Mouse (Mus musculus) heart, adult 18-20 months (tissue): Measurements from ENCODE around the gene Tcp11l1. TPM values are rescaled to one million over a fixed set of nuclear protein-coding genes. Genes with fewer than 3 reads are reported as not detected.

Experiments
- DNase-seq, 2 experiments: peaks; one replicate each; pipeline ENCODE4 v3.0.0; 2021 to 2022; ENCODE audit warnings: mixed read lengths in 1 of 2
- long read RNA-seq, 2 experiments: library from polyadenylated mRNA; stranded (forward); transcript quantifications; one replicate each; pipeline ENCODE4 v2.0.0; 2021
- total RNA-seq, 2 experiments: library from RNA; stranded (reverse); gene quantifications; 2 replicates each; pipeline ENCODE4 v1.2.3; 2021

The Tcp11l1 gene
- 1 to 10 TPM; 6.8 to 7.2 TPM for total RNA-seq
- long read RNA-seq, experiment 1, transcript Tcp11l1-206 (3 exons, 630 nt) = major isoform, 7 of 7 reads
- long read RNA-seq, experiment 1, partial matches to known transcripts = 0 of 7 reads
- long read RNA-seq, experiment 1, other reads (novel, unspliced or antisense) = 0 of 7 reads
- long read RNA-seq, experiment 2, transcript Tcp11l1-206 (3 exons, 630 nt) = major isoform, 7 of 8 reads
- long read RNA-seq, experiment 2, partial matches to known transcripts = 0 of 8 reads
- long read RNA-seq, experiment 2, other reads (novel, unspliced or antisense) = 1 of 8 reads

- peak; percentile 62 to 82 for DNase-seq
Observed at GRCm38 (mm10) chr2:104711585-104712485, at the start of gene Tcp11l1. TSS of gene Tcp11l1 (minus strand) at chr2:104712169.

- no peak for DNase-seq
Observed at GRCm38 (mm10) chr2:104750611-104751010, 38.6 kb upstream of the Tcp11l1 start.

DNA sequence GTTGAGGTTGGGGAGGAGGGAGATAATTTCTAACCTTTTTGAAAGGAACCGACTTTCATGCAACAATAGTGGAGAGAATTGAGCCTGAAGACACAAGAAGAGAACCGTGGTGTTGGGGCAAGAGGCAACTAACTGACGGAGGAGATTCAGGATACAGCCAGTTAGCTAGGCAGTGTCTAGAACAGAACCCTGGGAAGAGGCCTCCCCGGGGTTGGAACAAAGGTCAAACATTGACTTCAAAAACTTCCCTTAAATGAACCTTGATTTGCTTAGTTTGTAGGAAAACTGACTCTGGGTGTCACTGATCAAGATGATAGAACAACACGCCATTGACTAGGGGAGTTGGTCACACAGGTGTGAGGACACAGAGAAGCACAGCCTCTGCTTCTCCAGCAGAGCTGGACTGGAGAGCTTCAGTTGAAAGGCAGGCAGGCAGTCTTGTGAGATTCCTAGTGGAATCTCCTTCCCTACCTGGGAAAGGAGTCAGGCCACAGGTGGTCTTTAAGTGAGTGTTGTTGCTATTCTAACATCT, 36.7 kb upstream of the Tcp11l1 start:
- no peak for DNase-seq

DNA sequence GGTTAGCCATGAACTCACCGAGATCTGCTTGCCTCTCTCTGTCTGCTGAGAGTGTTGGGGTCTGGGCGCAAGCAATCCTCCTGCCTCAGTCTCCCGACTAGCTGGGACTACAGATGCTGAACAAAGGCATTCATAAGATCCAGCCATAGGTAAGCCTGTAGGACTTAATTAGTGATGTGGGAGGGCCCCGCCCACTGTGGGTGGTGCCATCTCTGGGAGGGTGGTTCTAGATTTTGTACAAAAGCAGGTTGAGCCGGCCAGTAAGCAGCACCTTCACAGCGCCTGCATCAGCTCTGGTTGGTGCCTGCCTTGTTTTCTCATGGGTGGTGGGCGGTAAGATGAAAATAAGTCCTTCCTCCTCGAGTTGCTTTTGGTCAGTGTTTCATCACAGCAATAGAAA, 34.3 kb upstream of the Tcp11l1 start:
- DNase-seq = no peak

DNA sequence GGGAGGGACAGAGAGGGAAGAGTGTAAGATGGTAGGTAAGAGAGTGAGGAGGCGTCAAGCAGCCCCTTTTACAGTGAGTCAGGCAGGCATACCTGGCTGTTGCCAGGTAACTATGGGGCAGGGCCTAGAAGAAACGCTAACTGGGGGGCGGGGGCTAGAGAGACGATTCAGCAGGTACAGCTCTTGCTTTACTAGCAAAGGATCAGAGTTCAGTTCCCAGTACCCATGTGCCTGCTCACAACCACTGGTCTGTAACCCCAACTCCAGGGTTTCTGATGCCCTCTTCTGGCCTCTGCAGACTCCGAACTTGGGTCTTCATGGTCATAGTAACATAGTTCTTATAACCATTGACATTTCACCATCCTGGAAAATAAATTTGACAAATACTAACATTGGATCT, 32.0 kb upstream of the Tcp11l1 start:
- DNase-seq = no peak

GRCm38 (mm10) chr2:104743160-104743559, 31.2 kb upstream of the Tcp11l1 start:
- DNase-seq = peak; percentile 11 to 18

DNA sequence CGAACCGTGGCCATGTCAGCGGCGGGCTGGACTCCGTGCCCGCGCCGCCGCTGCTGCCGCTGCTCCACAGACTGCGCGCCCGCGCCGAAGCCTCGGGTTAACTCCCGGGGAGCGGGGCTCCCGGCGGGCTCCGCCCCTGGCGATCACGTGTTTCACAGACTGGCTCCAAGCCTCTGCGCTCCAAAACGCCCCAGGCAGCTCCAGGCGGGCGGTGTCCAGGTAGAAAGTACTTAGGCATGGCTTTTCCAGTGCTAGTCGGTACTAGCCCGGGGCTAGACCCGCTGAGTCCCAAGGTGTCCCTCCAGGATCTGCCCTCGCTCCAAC, 30.7 kb upstream of the Tcp11l1 start, which contains the start of gene Depdc7:
TSS of gene Depdc7 (minus strand) at position 138 of the 324 bp plus-strand sequence.
- DNase-seq = peak; percentile 92 to 95

DNA sequence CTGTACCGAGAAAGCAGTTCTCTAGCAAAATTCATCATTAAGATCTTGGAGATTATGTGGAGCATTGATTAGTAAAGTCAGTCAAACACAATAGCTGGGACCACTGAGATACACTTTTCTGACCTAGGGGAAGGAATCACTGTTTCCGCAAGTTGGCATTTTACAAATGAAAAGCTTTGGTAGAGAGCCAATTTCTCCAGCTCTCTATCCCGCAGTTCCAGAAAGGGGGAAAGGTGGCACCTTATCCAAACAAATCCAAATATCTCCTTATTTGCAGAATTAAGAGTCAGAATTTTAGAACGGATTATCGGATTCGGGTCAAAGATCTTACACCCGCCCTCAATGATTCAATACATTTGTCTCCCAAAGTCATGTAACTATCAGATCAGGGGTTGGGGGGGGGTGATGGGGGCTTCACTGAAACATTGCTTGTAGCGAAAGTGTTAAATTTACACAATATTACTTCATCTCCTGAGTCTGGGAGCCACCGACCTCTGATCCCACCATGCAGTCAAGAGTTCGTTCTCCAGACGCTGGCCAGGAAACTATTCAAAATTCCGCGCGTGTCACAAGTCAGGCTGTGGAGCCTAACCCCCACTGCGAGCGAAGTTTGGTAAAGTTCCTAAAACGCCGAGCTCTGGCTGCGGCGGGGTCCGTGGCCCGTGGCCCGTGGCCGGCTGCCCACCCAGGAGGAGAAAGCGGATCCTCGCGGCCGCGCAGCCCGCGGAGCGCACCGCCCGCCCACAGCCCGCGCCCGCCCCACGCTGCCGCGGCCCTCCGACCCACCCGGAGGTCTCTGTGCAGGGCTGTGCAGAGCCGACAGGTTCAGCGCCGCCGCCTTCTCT, 30.1 kb upstream of the Tcp11l1 start:
- no peak for DNase-seq

- DNase-seq = no peak
Observed at GRCm38 (mm10) chr2:104741015-104741758, 29.2 kb upstream of the Tcp11l1 start.

- DNase-seq = no peak
Observed at GRCm38 (mm10) chr2:104740248-104740949, 28.4 kb upstream of the Tcp11l1 start.

GRCm38 (mm10) chr2:104739691-104740090, 27.7 kb upstream of the Tcp11l1 start:
- DNase-seq = no peak

DNA sequence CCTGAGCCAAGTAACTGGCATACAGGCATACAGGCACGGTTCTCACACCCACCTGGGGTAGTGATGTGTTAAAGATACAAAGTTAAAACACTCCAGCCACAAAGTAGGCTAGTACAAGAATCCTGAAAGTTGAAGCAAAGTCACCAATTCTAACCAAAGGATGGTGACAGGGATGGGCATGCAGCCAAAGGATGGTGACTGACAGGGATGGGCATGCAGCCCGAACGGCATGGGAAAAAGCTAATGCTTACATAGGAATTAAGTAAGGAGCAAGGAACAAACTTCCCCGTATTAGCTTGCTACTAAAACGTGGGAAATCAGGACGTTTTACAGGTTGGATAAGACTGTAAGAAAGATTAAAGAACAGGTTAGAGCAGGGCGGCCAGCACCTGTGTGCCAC, 24.3 kb upstream of the Tcp11l1 start:
- DNase-seq = no peak

GRCm38 (mm10) chr2:104732562-104733256, 20.7 kb upstream of the Tcp11l1 start:
- DNase-seq = no peak

- peak in 1 of 2 experiments; percentile 52 for DNase-seq
Observed at GRCm38 (mm10) chr2:104732033-104732444, 20.1 kb upstream of the Tcp11l1 start.

- DNase-seq = no peak
Observed at GRCm38 (mm10) chr2:104727369-104727768, 15.4 kb upstream of the Tcp11l1 start.

DNA sequence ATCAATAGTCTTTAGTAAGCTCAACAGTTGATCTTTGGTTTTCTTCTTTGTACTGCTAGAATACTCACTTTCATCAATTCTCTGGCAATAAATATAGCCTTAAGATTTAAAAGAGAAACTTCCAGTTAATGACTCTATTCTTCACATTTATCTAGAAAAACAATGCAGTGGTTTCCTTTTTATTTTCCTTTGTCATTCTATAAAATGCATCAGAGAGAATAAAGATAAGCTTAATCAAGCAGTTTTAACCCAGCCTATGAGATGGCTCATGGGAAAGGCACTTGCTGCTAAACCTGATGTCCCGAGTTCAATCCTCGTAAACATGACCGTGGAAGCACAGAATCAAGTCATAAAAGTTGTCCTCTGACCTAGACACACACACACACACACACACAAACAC, 10.1 kb upstream of the Tcp11l1 start:
- DNase-seq = no peak

- DNase-seq = no peak
Observed at GRCm38 (mm10) chr2:104717827-104718226, 5.9 kb upstream of the Tcp11l1 start.

DNA sequence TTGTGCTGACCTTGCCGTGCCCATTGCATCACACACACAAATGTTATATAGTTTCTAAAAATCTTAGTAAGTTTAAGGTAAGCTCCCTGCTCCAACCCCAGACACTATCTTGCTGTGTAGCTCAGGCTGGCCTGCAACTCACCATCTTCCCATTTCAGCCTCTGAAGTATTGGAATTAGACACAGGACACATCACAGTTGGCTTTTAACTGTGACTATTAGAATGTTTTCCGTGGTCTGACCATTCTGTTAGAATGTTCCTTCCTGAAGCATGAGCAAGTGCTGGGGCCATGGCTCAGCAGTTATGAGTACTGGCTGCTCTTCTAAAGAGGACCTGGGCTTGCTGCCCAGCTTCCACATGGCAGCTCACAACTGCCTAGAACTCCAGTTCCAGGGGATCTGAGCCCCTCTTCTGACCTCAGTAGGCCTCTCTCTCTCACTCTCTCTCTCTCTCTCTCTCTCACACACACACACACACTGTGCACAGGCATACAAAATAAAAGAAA, 5.3 kb upstream of the Tcp11l1 start:
- DNase-seq = peak in 1 of 2 experiments; percentile 33

DNA sequence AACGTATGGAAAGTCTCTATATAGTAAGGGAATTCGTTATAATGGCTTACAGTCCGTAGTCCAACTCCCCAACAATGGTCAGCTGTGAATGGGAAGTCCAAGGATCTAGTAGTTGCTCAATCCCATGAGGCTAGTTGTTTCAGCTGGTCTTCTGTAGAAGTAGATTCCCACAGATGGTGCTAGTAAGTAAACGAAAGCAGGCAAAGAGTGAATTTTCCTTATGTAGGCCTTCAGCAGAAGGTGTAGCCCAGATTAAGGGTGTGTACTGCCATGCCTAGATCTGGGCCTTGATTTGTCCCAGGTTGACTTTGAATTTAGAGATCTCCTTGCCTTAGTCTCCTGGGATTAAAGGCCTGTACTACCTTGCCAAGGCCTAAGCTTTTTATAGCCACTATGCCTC, 4.3 kb upstream of the Tcp11l1 start, which contains the start of gene Pin1rt1:
TSS of gene Pin1rt1 (minus strand) at position 101 of the 400 bp plus-strand sequence.
- no peak for DNase-seq

DNA sequence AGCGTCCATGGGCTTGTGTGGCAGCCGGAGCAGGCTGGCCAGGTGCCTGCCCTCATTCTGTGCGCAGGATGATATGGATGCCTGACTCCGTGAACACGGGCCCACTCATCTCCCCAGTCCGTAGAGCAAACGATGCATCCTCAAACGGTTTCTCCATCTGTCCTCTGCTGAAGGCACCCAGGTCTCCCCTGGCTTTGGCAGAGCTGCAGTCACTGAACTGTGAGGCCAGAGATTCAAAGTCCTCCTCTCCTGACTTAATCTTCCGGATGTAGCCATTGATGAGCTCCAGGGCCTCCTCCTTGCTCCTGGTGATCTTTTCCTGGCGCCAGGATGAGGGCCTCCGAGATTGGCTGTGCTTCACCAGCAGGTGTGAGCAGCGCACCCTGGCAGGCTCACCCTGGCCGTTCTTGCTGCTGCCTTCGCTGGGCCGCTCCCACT, 2.3 kb upstream of the Tcp11l1 start:
- DNase-seq = no peak
